Mouse (Mus musculus) intestine, embryonic 16.5 days (tissue): ENCODE measurements around the gene Ing3. TPM values are rescaled to one million over a fixed set of nuclear protein-coding genes. Genes with fewer than 3 reads are reported as not detected.

ENCODE experiments used
- ATAC-seq: fragments of 200-750 bp; cut with Nextera tagmentation; 2 replicates; pipeline ENCODE4 v1.8.0; 2017; ENCODE audit warnings: moderate TSS enrichment, moderate library complexity
- H3K27ac ChIP-seq: fragments of 300-500 bp; sonication (generic); 2 replicates; pipeline ENCODE4 v1.5.1; 2014; ENCODE audit warnings: mild to moderate bottlenecking, low read length
- H3K27me3 ChIP-seq: fragments of 300-500 bp; sonication (generic); replicated peaks from 2 replicates; pipeline ENCODE4 v1.6.1; 2014; ENCODE audit warnings: low read length, control low read depth, mixed read lengths; ENCODE audit not compliant: control insufficient read depth, insufficient read depth
- H3K36me3 ChIP-seq: fragments of 300-500 bp; sonication (generic); 2 replicates; pipeline ENCODE4 v1.6.1; 2014; ENCODE audit warnings: low read length, control low read depth; ENCODE audit not compliant: control insufficient read depth, insufficient read depth
- H3K4me1 ChIP-seq: fragments of 300-500 bp; sonication (generic); 2 replicates; pipeline ENCODE4 v1.6.1; 2014; ENCODE audit warnings: low read length, control low read depth, mixed read lengths; ENCODE audit not compliant: control insufficient read depth, insufficient read depth
- H3K4me2 ChIP-seq: fragments of 300-500 bp; sonication (generic); 2 replicates; pipeline ENCODE4 v1.6.1; 2014; ENCODE audit warnings: low read depth, low read length, control low read depth
- H3K4me3 ChIP-seq: fragments of 300-500 bp; sonication (generic); 2 replicates; pipeline ENCODE4 v1.5.1; 2014; ENCODE audit warnings: mild to moderate bottlenecking, low read length
- H3K9ac ChIP-seq: fragments of 300-500 bp; sonication (generic); 2 replicates; pipeline ENCODE4 v1.6.1; 2014; ENCODE audit warnings: low read depth, low read length
- H3K9me3 ChIP-seq: fragments of 300-500 bp; sonication (generic); 2 replicates; pipeline ENCODE4 v1.6.1; 2016; ENCODE audit warnings: low read length, control low read depth; ENCODE audit not compliant: control insufficient read depth
- WGBS: fragments of 180-500 bp; shearing (Covaris S2); extraction: QIAGEN DNeasy Blood & Tissue Kit; methylation state at CpG from one replicate; pipeline ENCODE4 v1.1.7; 2014; 5-methylcytosine and 5-hydroxymethylcytosine counted together
- polyA plus RNA-seq: library from polyadenylated mRNA; unstranded; fragments of >200 nt; fragmentation: Nextera tagmentation; extraction: Ambion mirVana; gene quantifications from 2 replicates; pipeline ENCODE4 v1.2.1, GENCODE M21; 2015

The Ing3 gene
- polyA plus RNA-seq, 1 experiment from 2014 or later = 41.4 TPM

DNA sequence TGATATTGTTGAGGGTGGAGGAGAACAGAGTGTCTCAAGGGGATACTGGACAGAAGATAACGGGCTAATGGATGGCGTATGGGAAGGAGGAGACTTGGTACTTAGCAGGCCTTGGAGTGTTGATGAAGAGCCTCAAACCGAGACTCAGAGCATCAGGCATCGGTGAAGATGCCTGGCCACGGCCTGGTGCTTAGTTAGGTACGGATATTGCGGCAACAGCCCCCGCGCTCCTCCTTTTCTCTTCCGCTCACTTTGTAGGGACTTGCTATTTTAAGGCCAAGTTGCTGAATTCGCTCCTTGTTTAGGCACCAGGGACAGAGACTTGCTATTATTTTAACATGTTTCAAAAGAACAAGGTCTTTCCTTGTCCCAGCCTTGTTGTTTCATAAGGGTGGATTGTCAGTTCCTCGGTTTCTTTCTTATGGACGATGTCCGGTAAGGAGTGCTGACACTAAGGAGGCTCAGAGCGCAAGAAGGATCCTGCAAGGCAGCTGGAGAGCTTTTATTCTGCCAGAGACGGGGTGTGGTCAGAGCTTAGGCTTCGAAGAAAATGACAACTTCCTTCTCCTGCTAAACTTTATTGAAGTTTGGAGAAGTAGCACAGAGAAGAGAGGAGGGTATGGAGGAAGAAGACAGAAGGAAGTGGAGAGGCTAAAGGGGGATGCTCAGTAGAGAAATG lies 53.3 kb downstream of the Ing3 start:
- Histone ChIP-seq H3K36me3 (no peaks in the 10 kb centered on the region), H3K27ac (peak overlapping the region; percentile 76), H3K4me2 (no peak overlapping the region; the same call in 1 of the 2 replicates), H3K4me3 (no peak overlapping the region), H3K4me1 (peaks cover 20% of the 10 kb centered on the region), H3K9ac (no peak overlapping the region), H3K9me3 (no peaks in the 10 kb centered on the region), H3K27me3 (no peaks in the 10 kb centered on the region)
- ATAC-seq = peak; percentile 35; the same call in 1 of the 2 replicates
- WGBS = 56% methylated on average over 17 of the region's 17 CpGs

DNA sequence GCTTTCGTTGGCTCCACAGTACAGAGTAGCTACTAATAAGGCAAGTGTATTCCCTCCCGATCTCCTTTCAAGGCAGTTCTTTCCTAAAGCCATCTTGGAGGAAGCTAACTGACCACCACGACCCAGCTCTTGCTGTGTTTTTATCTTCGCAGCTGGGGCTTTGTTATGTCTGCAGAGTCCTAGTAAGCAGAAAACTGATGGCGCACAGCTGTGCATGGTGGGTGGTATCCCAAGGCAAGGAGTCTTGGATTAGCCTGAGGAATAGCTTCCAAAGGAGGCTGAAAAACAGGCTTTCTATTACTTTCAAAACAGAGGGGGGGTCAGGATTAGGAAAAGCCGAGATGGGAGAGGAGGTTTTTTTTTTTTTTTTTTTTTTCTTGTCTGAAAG lies 53.8 kb downstream of the Ing3 start:
- Histone ChIP-seq H3K9me3 (no peaks in the 10 kb centered on the region), H3K27me3 (no peaks in the 10 kb centered on the region), H3K36me3 (no peaks in the 10 kb centered on the region), H3K4me2 (no peak overlapping the region), H3K4me1 (peaks cover 18% of the 10 kb centered on the region), H3K9ac (no peak overlapping the region), H3K27ac (peak overlapping the region; percentile 76), H3K4me3 (no peak overlapping the region)
- 26% methylated on average over 6 of the region's 6 CpGs for WGBS
- ATAC-seq = peak; percentile 88

DNA sequence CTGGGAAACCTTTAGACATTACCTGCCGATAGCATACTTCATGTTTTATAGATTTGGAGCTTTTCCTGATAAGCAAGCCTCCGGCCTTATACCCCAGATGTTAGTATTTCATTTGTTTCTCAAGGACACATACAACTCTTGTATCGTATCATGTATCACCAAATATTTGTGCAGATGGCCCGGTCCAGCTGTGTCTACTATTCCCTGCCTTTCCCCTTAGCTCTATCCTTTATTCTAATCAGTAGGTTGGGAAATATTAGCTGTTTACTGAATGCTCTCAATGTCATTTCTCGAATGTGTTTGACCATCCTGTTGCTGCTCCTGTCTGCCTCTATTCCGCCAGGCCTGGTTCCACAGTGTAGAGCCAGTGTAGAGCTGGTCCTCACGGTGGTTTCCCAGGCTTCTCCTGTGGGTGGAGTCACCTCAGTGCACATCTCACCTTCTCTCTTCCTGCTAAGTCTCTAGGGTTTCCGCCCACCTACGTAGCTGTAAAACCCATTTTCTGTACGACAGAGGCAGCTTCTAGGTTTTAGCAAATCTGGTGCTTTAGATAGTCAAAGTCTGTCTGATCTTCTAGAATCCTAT lies 54.7 kb downstream of the Ing3 start:
- 75% methylated on average over 10 of the region's 10 CpGs for WGBS
- no peaks in the 10 kb centered on the region for H3K36me3 ChIP-seq
- H3K4me3 ChIP-seq = no peak overlapping the region
- ATAC-seq = no peak; the same call in 1 of the 2 replicates
- H3K4me1 ChIP-seq = peaks cover 10% of the 10 kb centered on the region
- H3K9me3 ChIP-seq = no peaks in the 10 kb centered on the region
- no peaks in the 10 kb centered on the region for H3K27me3 ChIP-seq
- H3K9ac ChIP-seq = no peak overlapping the region
- H3K4me2 ChIP-seq = no peak overlapping the region
- H3K27ac ChIP-seq = peak overlapping the region; percentile 67

DNA sequence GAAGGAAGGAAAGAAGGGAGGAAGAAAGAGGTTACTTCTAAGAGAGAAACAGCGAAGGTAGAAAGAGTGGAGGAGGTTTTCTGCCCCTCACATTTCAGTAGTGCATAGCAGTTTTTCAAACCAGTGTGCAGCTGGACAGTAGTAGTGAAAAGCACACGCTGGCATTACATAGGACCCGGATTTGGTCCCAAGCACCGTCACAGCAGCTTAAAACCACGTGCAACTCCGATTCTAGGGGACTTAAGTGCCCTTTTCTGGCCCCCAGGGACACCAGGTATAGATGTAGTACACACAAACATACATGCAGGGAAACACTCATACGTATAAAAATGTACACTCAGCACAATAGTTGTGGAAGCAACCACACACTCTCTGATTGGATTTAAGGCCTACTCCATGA lies 59.0 kb downstream of the Ing3 start:
- Histone ChIP-seq H3K36me3 (no peaks in the 10 kb centered on the region), H3K9ac (no peak overlapping the region), H3K27me3 (no peaks in the 10 kb centered on the region), H3K4me1 (no peaks in the 10 kb centered on the region), H3K4me2 (no peak overlapping the region), H3K9me3 (no peaks in the 10 kb centered on the region), H3K4me3 (no peak overlapping the region), H3K27ac (no peak overlapping the region)
- WGBS = 90% methylated on average over 7 of the region's 7 CpGs
- ATAC-seq = no peak

DNA sequence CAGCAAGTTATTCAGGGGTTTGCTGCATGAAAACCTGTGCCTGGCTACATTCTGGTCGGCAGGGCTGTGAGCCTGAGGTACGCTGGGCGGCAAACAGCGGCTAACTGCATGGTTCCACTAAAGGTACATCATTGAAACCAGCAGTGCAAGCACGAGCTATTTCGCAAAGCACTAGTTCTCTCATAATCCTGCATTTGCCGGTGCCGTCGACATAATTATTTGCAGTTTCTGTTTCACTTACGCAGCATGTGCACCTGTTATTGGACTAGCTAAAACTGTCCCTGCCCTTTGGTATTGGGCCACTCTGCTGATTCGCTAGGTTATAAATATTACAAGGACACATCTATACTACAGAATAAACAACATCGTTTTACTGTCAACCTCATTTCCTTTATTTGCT lies 60.9 kb downstream of the Ing3 start:
- Histone ChIP-seq H3K9ac (no peak overlapping the region), H3K4me3 (no peak overlapping the region), H3K9me3 (no peaks in the 10 kb centered on the region), H3K36me3 (no peaks in the 10 kb centered on the region), H3K4me1 (no peaks in the 10 kb centered on the region), H3K27ac (no peak overlapping the region), H3K27me3 (no peaks in the 10 kb centered on the region), H3K4me2 (no peak overlapping the region)
- WGBS = 79% methylated on average over 12 of the region's 12 CpGs
- no peak for ATAC-seq

DNA sequence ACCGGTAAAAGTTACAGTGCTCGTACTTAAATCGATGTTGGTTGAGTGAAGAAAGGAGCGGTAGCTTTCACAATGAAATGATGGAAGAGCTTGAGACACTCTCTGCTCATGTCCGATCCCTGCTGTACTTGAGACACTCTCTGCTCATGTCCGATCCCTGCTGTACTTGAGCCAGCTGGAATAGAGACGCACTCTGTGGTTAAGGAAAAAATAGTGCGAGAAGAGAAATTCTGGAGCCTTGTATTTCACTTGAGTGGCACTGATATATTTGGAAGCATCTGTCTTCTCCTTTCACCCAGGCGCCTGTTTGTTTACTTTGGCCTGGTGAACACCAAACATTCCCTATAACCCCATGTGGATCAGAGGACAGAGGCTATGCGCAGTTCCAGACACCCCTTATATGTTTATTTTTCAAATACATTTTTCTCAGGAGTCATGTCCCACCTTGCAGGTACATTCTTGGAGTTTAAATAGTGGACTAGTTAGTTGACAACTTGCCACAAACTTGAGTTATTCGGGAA lies 61.5 kb downstream of the Ing3 start:
- Histone ChIP-seq H3K4me1 (no peaks in the 10 kb centered on the region), H3K4me2 (no peak overlapping the region), H3K27me3 (no peaks in the 10 kb centered on the region), H3K4me3 (no peak overlapping the region), H3K9me3 (no peaks in the 10 kb centered on the region), H3K9ac (no peak overlapping the region), H3K36me3 (no peaks in the 10 kb centered on the region), H3K27ac (no peak overlapping the region)
- WGBS = 80% methylated on average over 11 of the region's 11 CpGs
- ATAC-seq = no peak

DNA sequence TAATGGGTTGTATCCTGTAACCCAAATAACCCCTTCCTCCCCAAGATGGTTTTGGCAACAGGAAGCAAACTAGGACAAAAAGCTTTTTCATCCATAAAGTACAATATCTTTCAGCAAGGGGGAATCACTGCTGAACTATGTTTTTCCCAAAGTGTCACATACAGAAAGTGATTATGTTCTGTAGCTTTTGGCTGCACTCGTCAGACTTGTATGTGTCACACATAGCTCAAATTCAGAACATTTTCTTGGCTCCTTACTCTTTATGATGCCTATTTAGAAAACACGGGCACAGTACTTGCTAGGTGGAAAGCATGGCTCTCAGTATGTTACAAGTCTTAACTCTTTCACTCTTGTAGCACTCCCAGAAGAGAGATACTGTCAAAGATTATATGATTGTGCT lies 62.2 kb downstream of the Ing3 start:
- H3K9me3 ChIP-seq = no peaks in the 10 kb centered on the region
- WGBS = 68% methylated on average over 2 of the region's 2 CpGs

DNA sequence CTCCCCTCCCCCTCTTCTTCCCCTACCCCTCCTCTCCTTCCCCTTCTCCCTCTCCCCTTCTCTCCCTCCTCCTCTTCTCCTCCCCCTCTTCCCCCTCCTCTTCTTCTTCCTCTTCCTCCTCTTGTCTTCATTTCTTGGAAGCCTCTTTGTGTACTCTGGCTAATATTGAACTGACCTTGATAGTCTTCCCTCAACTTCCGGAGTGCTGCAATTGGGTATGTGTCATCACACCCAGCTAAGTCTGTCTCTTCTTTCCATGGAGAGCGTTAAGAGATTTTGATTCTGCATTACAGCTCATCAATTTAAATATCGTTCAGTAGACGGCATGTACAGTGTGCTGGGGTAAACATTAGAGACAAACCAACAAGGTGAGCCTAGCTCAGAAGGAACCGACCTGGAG lies 62.7 kb downstream of the Ing3 start:
- Histone ChIP-seq H3K9ac (no peak overlapping the region), H3K4me2 (no peak overlapping the region), H3K27ac (no peak overlapping the region), H3K4me1 (no peaks in the 10 kb centered on the region), H3K9me3 (no peaks in the 10 kb centered on the region), H3K36me3 (no peaks in the 10 kb centered on the region), H3K4me3 (no peak overlapping the region), H3K27me3 (no peaks in the 10 kb centered on the region)
- no peak for ATAC-seq
- WGBS = 71% methylated on average over 5 of the region's 5 CpGs

More for the DNA sequence above, 62.2 kb downstream of the Ing3 start:
- Histone ChIP-seq H3K27ac (no peak overlapping the region), H3K36me3 (no peaks in the 10 kb centered on the region), H3K27me3 (no peaks in the 10 kb centered on the region), H3K4me3 (no peak overlapping the region), H3K4me1 (no peaks in the 10 kb centered on the region), H3K9ac (no peak overlapping the region), H3K4me2 (no peak overlapping the region)
- no peak for ATAC-seq

DNA sequence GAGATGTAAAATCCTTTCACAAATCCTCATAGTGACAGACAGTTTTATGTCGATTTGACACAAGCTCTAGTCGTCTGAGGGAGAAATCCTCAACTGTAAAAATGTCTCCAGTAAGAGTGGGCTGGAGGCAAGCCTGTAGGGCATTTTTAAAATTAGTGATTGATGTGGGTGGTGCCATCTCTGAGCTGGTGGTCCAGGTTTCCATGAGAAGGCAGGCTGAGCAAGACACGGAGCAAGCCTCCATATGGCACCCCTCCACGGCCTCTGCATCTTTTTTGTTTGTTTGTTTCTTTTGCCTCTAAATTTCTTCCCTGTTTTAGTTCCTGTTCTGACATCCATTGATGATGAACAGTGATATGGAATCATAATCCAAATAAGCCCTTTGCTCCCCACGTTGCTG lies 63.1 kb downstream of the Ing3 start:
- ATAC-seq = no peak
- no peak overlapping the region for H3K4me2 ChIP-seq
- H3K9ac ChIP-seq = no peak overlapping the region
- H3K9me3 ChIP-seq = no peaks in the 10 kb centered on the region
- no peaks in the 10 kb centered on the region for H3K4me1 ChIP-seq
- no peaks in the 10 kb centered on the region for H3K27me3 ChIP-seq
- no peak overlapping the region for H3K27ac ChIP-seq
- H3K36me3 ChIP-seq = no peaks in the 10 kb centered on the region
- no peak overlapping the region for H3K4me3 ChIP-seq
- 67% methylated on average over 5 of the region's 5 CpGs for WGBS
